Mouse (Mus musculus): ENCODE results near the gene Tnfrsf13c. TPM values are rescaled to one million over a fixed set of nuclear protein-coding genes. Genes with fewer than 3 reads are reported as not detected.

Gene Tnfrsf13c
- total and polyA plus RNA-seq, 2 experiments from 2014 or later = 0.24 to 0.44 TPM

DNA sequence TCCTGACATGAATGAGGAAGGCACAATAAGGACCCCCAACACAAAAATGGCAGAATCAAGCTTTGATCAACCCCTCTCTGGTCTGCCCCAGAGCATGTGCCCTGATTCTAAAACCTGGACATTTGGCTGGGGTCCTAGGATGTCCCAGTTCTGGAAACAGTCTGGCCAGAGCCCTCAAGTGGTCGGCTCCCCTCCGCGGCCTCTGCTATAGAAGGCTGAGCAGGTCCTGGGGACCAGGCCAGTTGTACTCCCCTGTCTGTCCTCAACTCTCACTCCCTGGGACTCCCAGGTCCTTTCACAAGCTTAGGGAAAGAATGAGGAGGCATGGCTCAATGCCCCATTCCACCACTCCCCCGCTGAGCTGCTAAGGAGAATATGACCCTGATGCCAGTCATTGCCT is 10.9 kb downstream of the Tnfrsf13c start:
- TF ChIP-seq CTCF (IDR thresholded peaks at IDR 0.05; ENCODE audit: low read depth) = no peak
- Histone ChIP-seq H3K4me1 (ENCODE audit: insufficient read depth) (peaks cover 3% of the 10 kb centered on the region; the same call in 1 of the 2 replicates), H3K27ac (ENCODE audit: low read depth, low read length) (no peak overlapping the region), H3K9ac (no peak overlapping the region), H3K27me3 (ENCODE audit: insufficient read depth, low read length) (peaks cover 36% of the 10 kb centered on the region), H3K4me3 (ENCODE audit: low read depth, low read length) (no peak overlapping the region), H3K36me3 (ENCODE audit: insufficient read depth) (no peaks in the 10 kb centered on the region), H3K4me2 (ENCODE audit: low read depth) (no peak overlapping the region), H3K9me3 (ENCODE audit: low read length) (no peaks in the 10 kb centered on the region)
- no peak for DNase-seq
- 14% methylated on average over 4 of the region's 4 CpGs for WGBS
- ATAC-seq = no peak

DNA sequence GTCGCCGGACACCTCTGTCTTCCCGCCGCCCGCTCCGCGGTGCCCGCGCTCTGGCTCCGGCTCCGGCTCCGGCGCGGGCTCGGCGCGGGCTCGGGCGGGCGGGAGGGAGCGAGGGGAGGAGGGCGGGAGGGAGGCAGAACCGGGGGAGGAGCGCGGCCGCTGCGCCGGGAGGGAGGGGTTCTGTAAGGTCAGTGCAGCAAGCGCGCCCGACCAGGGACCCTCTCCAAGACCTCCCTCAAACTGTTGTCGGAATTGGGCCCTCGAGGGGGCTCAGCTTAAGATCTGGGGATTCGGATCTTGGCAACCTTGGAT is 11.5 kb downstream of the Tnfrsf13c start, which contains the start of gene Shisa8:
Shisa8 (minus strand) TSS at position 64 of the 312 bp plus-strand sequence.
- H3K9me3 ChIP-seq (ENCODE audit: low read length) = no peaks in the 10 kb centered on the region
- TF ChIP-seq CTCF (IDR thresholded peaks at IDR 0.05; ENCODE audit: low read depth) = no peak
- peak within 1 kb of the TSS; percentile 42 for H3K4me3 ChIP-seq (ENCODE audit: low read depth, low read length)
- under 1% methylated on average over 21 of the region's 34 CpGs for WGBS
- H3K36me3 ChIP-seq (ENCODE audit: insufficient read depth) = no peaks in the 10 kb centered on the region
- no peak within 1 kb of the TSS for H3K27ac ChIP-seq (ENCODE audit: low read depth, low read length)
- H3K9ac ChIP-seq = peak within 1 kb of the TSS; percentile 37; the same call in 1 of the 2 replicates
- DNase-seq (no peak), ATAC-seq (peak; percentile 7; the same call in 1 of the 2 replicates)
- H3K27me3 ChIP-seq (ENCODE audit: insufficient read depth, low read length) = peaks cover 36% of the 10 kb centered on the region
- H3K4me2 ChIP-seq (ENCODE audit: low read depth) = peak within 1 kb of the TSS; percentile 72
- H3K4me1 ChIP-seq (ENCODE audit: insufficient read depth) = peaks cover 3% of the 10 kb centered on the region; the same call in 1 of the 2 replicates

DNA sequence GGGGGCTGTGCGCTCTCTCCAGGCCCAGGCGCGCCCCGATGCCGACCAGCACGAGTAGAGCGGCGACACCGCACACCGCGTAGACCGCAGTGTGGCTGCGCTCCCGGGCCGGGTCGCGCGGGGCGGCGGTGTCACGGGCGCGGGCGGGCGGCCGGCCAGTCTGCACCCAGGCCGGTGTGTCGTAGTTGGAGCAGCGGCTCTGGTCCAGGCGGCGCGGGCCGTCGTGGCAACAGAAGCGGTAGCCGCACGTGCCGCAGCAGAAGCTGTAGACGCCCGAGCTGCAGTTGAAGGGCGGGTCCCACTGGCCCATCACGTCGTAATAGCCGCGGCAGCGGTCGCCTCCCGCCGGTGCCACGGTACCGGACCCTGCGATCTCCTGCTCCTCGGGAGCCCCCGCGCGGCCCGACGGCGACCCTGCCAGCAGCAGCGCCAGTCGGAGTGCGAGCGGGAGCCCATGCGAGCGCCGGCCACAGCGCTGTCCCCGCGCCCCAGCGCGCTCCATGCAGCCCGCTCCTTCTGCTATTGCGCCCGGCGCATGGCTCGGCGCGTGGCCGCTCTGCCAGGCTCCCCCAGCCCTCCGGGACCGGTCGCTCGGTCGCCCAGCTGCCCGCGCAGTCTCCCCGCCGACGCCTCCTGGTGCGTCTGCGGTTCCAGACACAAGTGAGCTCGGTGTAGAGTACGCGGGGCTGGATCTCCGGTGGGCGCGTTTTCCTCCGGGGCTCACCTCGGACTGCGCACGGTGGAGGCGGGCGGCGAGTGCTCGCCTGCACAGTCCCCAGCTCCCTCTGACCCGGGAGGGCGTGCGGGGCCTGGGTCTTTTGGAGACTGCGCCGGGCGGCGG is 12.0 kb downstream of the Tnfrsf13c start:
- DNase-seq = no peak
- Histone ChIP-seq H3K27ac (ENCODE audit: low read depth, low read length) (no peak overlapping the region), H3K9me3 (ENCODE audit: low read length) (no peaks in the 10 kb centered on the region), H3K4me3 (ENCODE audit: low read depth, low read length) (peak overlapping the region; percentile 42), H3K4me2 (ENCODE audit: low read depth) (peak overlapping the region; percentile 72), H3K4me1 (ENCODE audit: insufficient read depth) (peaks cover 3% of the 10 kb centered on the region; the same call in 1 of the 2 replicates), H3K36me3 (ENCODE audit: insufficient read depth) (no peaks in the 10 kb centered on the region), H3K9ac (peak overlapping the region; percentile 37; the same call in 1 of the 2 replicates), H3K27me3 (ENCODE audit: insufficient read depth, low read length) (peaks cover 36% of the 10 kb centered on the region)
- ATAC-seq = peak; percentile 73
- no peak for TF ChIP-seq CTCF (IDR thresholded peaks at IDR 0.05; ENCODE audit: low read depth)
- 1% methylated on average over 109 of the region's 112 CpGs for WGBS

DNA sequence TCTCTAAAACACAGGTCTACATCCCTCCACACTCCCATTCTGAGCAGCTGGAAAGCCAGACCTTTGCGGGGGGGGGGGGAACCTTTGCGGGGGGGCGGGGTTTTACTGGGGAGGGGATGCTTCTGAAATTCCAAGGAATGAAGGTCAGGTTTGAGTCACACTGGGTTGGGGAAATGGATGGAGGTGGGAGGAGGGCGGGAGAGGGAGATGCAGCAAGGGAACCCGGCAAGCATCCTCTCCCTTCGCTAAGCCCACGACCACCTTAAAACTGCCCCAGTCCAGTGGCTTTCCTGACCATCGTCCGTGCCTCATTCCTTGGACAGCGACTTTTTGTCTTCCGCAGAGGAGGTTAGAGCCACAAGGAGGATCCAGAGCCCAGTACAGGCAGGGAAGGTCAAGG is 12.9 kb downstream of the Tnfrsf13c start:
- H3K4me3 ChIP-seq (ENCODE audit: low read depth, low read length) = peak overlapping the region; percentile 42
- H3K9ac ChIP-seq = no peak overlapping the region
- H3K27ac ChIP-seq (ENCODE audit: low read depth, low read length) = no peak overlapping the region
- H3K4me2 ChIP-seq (ENCODE audit: low read depth) = peak overlapping the region; percentile 72; the same call in 1 of the 2 replicates
- no peak for ATAC-seq
- H3K36me3 ChIP-seq (ENCODE audit: insufficient read depth) = 0 out of 2 replicates have a peak, but pooled peaks cover under 1% of the 10 kb centered on the region
- 4% methylated on average over 11 of the region's 11 CpGs for WGBS
- DNase-seq = no peak
- no peaks in the 10 kb centered on the region for H3K9me3 ChIP-seq (ENCODE audit: low read length)
- peaks cover 41% of the 10 kb centered on the region for H3K27me3 ChIP-seq (ENCODE audit: insufficient read depth, low read length)
- TF ChIP-seq CTCF (IDR thresholded peaks at IDR 0.05; ENCODE audit: low read depth) = no peak
- H3K4me1 ChIP-seq (ENCODE audit: insufficient read depth) = peaks cover 3% of the 10 kb centered on the region; the same call in 1 of the 2 replicates

DNA sequence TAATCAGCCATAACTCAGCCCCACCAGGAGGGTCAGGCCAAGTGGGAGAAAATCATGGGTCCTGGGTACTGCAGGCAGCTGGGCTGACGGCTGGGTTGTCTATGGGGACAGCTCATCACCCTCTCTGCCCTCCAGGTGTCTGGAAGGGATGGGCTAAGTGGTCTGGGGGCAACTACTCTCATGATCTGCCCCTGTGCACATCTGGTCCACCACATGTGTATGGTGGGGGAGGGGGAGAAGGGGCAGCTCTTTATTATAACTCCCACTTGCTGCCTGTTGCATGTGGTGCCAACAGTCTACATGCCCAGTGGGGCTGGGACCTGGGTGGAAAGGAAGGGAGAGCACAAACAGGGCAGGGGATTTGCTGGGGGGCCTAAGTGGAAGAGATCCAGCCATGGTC is 13.4 kb downstream of the Tnfrsf13c start:
- no peak for DNase-seq
- WGBS = 45% methylated on average over 1 of the region's 1 CpGs
- no peak for TF ChIP-seq CTCF (IDR thresholded peaks at IDR 0.05; ENCODE audit: low read depth)
- Histone ChIP-seq H3K36me3 (ENCODE audit: insufficient read depth) (peaks cover 5% of the 10 kb centered on the region), H3K27me3 (ENCODE audit: insufficient read depth, low read length) (peaks cover 42% of the 10 kb centered on the region), H3K27ac (ENCODE audit: low read depth, low read length) (no peak overlapping the region), H3K4me2 (ENCODE audit: low read depth) (no peak overlapping the region), H3K9me3 (ENCODE audit: low read length) (no peaks in the 10 kb centered on the region), H3K9ac (no peak overlapping the region), H3K4me3 (ENCODE audit: low read depth, low read length) (no peak overlapping the region), H3K4me1 (ENCODE audit: insufficient read depth) (0 out of 2 replicates have a peak, but pooled peaks cover 3% of the 10 kb centered on the region)
- no peak for ATAC-seq

DNA sequence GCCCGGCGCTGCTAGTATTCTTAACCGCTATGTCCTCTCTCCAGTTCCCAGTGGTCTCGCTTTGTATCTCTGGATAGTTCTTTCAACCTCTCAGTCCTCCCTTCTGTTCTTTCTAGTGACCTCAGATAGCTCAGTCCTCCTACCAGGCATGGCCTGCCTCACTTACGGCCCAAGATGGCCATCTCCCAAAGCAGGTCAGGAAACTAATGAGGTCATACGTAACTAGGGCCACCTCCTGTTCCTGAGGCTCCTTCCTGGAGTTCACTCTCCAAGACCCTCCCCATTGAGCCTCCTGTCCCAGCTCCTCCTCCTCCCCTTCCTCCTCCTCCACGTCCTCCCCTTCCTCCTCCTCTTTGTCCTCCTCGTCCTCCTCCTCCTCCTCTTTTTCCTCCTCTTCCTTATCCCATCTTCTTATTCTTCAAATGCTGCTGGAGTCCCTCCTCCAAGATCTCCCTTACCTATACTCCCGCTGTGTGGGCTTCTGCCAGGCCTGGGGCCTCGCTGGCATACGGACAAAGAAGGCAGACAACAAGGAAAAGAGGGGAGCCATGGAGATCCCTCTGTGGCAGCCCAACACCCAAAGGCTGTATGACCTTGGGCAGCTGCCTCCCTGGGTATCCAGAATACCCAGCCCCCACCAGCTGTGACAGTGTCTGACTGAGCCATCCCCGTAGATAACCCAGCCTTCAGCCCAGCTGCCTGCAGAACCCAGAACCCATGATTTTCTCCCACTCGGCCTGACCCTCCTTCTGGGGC is 14.7 kb downstream of the Tnfrsf13c start:
- Histone ChIP-seq H3K4me2 (ENCODE audit: low read depth) (no peak overlapping the region), H3K4me3 (ENCODE audit: low read depth, low read length) (no peak overlapping the region), H3K27me3 (ENCODE audit: insufficient read depth, low read length) (peaks cover 39% of the 10 kb centered on the region), H3K36me3 (ENCODE audit: insufficient read depth) (peaks cover 18% of the 10 kb centered on the region), H3K4me1 (ENCODE audit: insufficient read depth) (0 out of 2 replicates have a peak, but pooled peaks cover 3% of the 10 kb centered on the region), H3K9me3 (ENCODE audit: low read length) (no peaks in the 10 kb centered on the region), H3K9ac (no peak overlapping the region), H3K27ac (ENCODE audit: low read depth, low read length) (no peak overlapping the region)
- 81% methylated on average over 13 of the region's 13 CpGs for WGBS
- ATAC-seq (no peak), DNase-seq (no peak)
- no peak for TF ChIP-seq CTCF (IDR thresholded peaks at IDR 0.05; ENCODE audit: low read depth)

All from forebrain, postnatal 0 days (tissue).